Mouse (Mus musculus): Measurements from ENCODE around the gene Usp16. TPM values are rescaled to one million over a fixed set of nuclear protein-coding genes. Genes with fewer than 3 reads are reported as not detected.

The Usp16 gene
- 41.9 and 44.7 TPM in 2 replicates for polyA plus RNA-seq (2014; fragmentation: Nextera tagmentation; extraction: Ambion mirVana)

GRCm38 (mm10) chr16:87454419-87455179 lies at the start of gene Usp16:
Gene Usp16 (plus strand): TSS chr16:87454703.
- Histone ChIP-seq H3K4me3 (ENCODE audit: low read depth, low read length) (peak within 1 kb of the TSS; percentile 99), H3K4me2 (peak within 1 kb of the TSS; percentile 94), H3K27ac (ENCODE audit: low read depth, low read length) (peak within 1 kb of the TSS; percentile 92), H3K9me3 (replicated peaks; ENCODE audit: control insufficient read depth, low read length) (no peaks in the 10 kb centered on the region), H3K4me1 (ENCODE audit: control insufficient read depth, insufficient read depth, low read length) (peaks cover 6% of the 10 kb centered on the region; the same call in 1 of the 2 replicates), H3K27me3 (ENCODE audit: control insufficient read depth, insufficient read depth, low read length) (no peaks in the 10 kb centered on the region), H3K9ac (ENCODE audit: low read depth, low read length) (peak within 1 kb of the TSS; percentile 93), H3K36me3 (ENCODE audit: control insufficient read depth, insufficient read depth, low read length) (no peaks in the 10 kb centered on the region; the same call in 1 of the 2 replicates)
- peak; percentile 94 for ATAC-seq (replicated peaks; ENCODE audit: insufficient number of reproducible peaks, low FRiP score, low TSS enrichment)
- 10% methylated on average over 43 of the region's 45 CpGs for WGBS (ENCODE audit: insufficient replicate concordance)

DNA sequence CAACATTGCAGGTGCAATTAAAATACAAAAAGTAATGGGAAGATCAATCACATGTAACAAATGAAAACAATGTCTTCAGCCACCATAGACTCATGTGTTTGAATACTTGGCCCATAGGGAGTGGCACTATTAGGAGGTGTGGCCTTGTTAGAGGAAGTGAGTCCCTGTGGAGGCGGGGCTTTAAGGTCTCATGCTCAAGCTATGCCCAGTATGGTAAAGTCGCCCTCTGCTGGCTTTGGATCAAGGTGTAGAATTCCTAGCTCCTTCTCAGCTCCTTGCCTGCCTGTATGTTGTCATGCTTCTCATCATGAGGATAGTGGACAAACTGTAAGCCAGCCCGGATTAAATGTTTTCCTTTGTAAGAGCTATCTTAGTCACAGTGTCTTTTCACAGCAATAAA lies 49.5 kb upstream of the Usp16 start:
- ATAC-seq (replicated peaks; ENCODE audit: insufficient number of reproducible peaks, low FRiP score, low TSS enrichment): no peak
- H3K27me3 ChIP-seq (ENCODE audit: control insufficient read depth, insufficient read depth, low read length): no peaks in the 10 kb centered on the region
- WGBS (ENCODE audit: insufficient replicate concordance): 83% methylated on average over 3 of the region's 3 CpGs
- H3K27ac ChIP-seq (ENCODE audit: low read depth, low read length): no peak overlapping the region
- no peak overlapping the region for H3K4me3 ChIP-seq (ENCODE audit: low read depth, low read length)
- H3K4me1 ChIP-seq (ENCODE audit: control insufficient read depth, insufficient read depth, low read length): no peaks in the 10 kb centered on the region
- H3K9me3 ChIP-seq (replicated peaks; ENCODE audit: control insufficient read depth, low read length): no peaks in the 10 kb centered on the region
- no peak overlapping the region for H3K9ac ChIP-seq (ENCODE audit: low read depth, low read length)
- no peak overlapping the region for H3K4me2 ChIP-seq
- peaks cover 37% of the 10 kb centered on the region for H3K36me3 ChIP-seq (ENCODE audit: control insufficient read depth, insufficient read depth, low read length)

GRCm38 (mm10) chr16:87420662-87421061 lies 33.8 kb upstream of the Usp16 start:
- Histone ChIP-seq H3K4me1 (ENCODE audit: control insufficient read depth, insufficient read depth, low read length) (no peaks in the 10 kb centered on the region), H3K9ac (ENCODE audit: low read depth, low read length) (no peak overlapping the region), H3K36me3 (ENCODE audit: control insufficient read depth, insufficient read depth, low read length) (peaks cover 68% of the 10 kb centered on the region), H3K4me3 (ENCODE audit: low read depth, low read length) (no peak overlapping the region), H3K4me2 (no peak overlapping the region), H3K27me3 (ENCODE audit: control insufficient read depth, insufficient read depth, low read length) (no peaks in the 10 kb centered on the region), H3K27ac (ENCODE audit: low read depth, low read length) (no peak overlapping the region), H3K9me3 (replicated peaks; ENCODE audit: control insufficient read depth, low read length) (peaks cover 7% of the 10 kb centered on the region)
- no peak for ATAC-seq (replicated peaks; ENCODE audit: insufficient number of reproducible peaks, low FRiP score, low TSS enrichment)
- 95% methylated on average over 8 of the region's 8 CpGs for WGBS (ENCODE audit: insufficient replicate concordance)

DNA sequence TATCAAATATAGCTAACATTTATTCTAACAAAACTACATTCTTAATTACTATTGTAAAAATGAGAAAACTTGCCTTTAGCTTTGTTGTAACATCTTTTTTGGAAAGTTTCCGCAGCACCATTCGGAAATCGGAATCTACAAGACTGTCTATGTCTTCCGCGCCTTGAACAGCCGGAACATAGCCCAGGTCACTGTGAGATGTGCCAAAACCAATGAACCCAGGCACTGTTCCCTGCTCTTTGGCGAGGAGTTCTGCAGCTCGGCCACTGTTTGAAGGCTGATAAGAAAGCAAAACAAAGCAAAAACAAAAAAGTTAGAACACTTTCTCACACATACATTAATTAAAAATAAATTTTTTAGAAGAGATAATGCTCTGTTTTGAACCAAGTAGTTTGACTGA lies 27.0 kb upstream of the Usp16 start:
- no peak overlapping the region for H3K27ac ChIP-seq (ENCODE audit: low read depth, low read length)
- no peak overlapping the region for H3K4me3 ChIP-seq (ENCODE audit: low read depth, low read length)
- H3K36me3 ChIP-seq (ENCODE audit: control insufficient read depth, insufficient read depth, low read length): peaks cover 27% of the 10 kb centered on the region
- H3K4me2 ChIP-seq: no peak overlapping the region
- H3K27me3 ChIP-seq (ENCODE audit: control insufficient read depth, insufficient read depth, low read length): no peaks in the 10 kb centered on the region
- no peak for ATAC-seq (replicated peaks; ENCODE audit: insufficient number of reproducible peaks, low FRiP score, low TSS enrichment)
- 90% methylated on average over 8 of the region's 8 CpGs for whole genome bisulfite sequencing (ENCODE audit: insufficient replicate concordance)
- H3K9me3 ChIP-seq (replicated peaks; ENCODE audit: control insufficient read depth, low read length): no peaks in the 10 kb centered on the region
- H3K9ac ChIP-seq (ENCODE audit: low read depth, low read length): no peak overlapping the region
- 0 out of 2 replicates have a peak, but pooled peaks cover 2% of the 10 kb centered on the region for H3K4me1 ChIP-seq (ENCODE audit: control insufficient read depth, insufficient read depth, low read length)

DNA sequence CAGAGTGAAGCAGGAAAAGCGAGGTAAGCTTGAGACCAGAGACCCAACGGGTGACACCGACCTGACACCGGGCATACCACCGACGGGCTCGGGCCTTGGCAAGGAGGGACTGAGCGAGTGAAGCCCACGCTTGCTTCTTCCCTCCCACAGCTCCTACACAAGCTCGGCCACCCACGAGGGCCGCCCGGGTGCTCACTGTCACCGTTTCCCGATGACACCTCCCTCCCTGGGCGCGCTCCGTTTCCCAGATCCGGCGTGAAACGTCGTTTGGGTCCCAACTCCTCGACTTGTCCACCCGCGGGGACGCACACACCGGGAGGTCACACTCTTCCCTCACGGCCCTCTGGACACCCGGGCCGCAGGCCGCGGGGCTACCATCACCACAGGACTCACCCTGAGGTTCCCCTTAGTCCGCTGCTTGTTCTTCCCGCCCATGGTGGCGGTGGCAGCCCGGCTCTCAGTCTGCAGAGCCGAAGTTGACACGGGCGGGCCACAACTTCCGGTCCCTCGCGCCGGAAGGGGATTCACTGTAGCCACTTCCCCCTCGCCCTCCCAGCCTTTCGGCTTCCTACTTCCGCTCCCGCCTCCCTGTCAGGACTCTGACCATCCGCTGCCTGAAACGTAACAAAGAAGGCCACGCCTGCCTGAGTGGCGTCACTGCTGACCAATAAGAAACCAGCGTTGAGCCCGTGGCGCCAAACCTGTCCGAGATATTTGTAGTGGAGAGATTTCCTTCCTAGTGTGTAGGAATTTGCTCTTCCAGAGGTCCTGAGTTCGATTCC lies 22.3 kb upstream of the Usp16 start, which contains the start of gene Ltn1:
Gene Ltn1 (minus strand): TSS at position 580 of the 782 bp plus-strand sequence.
- peak within 1 kb of the TSS; percentile 92 for H3K4me3 ChIP-seq (ENCODE audit: low read depth, low read length)

DNA sequence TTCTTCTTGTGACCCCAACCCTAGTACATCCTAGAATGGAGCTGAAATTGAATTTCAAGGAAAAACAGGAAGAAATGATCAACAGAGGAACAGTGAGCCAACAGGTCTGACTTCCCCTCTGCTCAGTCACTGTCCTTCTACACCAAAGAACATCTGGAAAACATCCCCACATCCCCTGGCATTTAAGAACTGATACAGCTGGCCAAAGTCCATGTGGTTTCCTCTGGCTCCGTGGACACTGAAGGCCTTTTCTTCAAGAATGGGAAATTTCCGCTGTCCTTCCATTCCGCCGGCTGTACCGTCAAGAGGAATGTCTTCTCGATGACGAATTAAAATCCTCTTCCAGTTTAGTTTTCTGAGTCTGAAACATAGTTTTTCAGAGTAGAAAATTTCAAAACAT lies 20.2 kb upstream of the Usp16 start:
- H3K36me3 ChIP-seq (ENCODE audit: control insufficient read depth, insufficient read depth, low read length): no peaks in the 10 kb centered on the region
- no peak overlapping the region for H3K4me3 ChIP-seq (ENCODE audit: low read depth, low read length)
- ATAC-seq (replicated peaks; ENCODE audit: insufficient number of reproducible peaks, low FRiP score, low TSS enrichment): no peak
- WGBS (ENCODE audit: insufficient replicate concordance): 89% methylated on average over 7 of the region's 7 CpGs
- no peak overlapping the region for H3K27ac ChIP-seq (ENCODE audit: low read depth, low read length)
- H3K9me3 ChIP-seq (replicated peaks; ENCODE audit: control insufficient read depth, low read length): no peaks in the 10 kb centered on the region
- no peak overlapping the region for H3K4me2 ChIP-seq
- no peak overlapping the region for H3K9ac ChIP-seq (ENCODE audit: low read depth, low read length)
- 0 out of 2 replicates have a peak, but pooled peaks cover 2% of the 10 kb centered on the region for H3K4me1 ChIP-seq (ENCODE audit: control insufficient read depth, insufficient read depth, low read length)
- H3K27me3 ChIP-seq (ENCODE audit: control insufficient read depth, insufficient read depth, low read length): no peaks in the 10 kb centered on the region

More for the DNA sequence above, 22.3 kb upstream of the Usp16 start, which contains the start of gene Ltn1:
- no peaks in the 10 kb centered on the region for H3K27me3 ChIP-seq (ENCODE audit: control insufficient read depth, insufficient read depth, low read length)
- peak within 1 kb of the TSS; percentile 60; the same call in 1 of the 2 replicates for H3K27ac ChIP-seq (ENCODE audit: low read depth, low read length)
- no peaks in the 10 kb centered on the region for H3K9me3 ChIP-seq (replicated peaks; ENCODE audit: control insufficient read depth, low read length)
- H3K9ac ChIP-seq (ENCODE audit: low read depth, low read length): peak within 1 kb of the TSS; percentile 83
- ATAC-seq (replicated peaks; ENCODE audit: insufficient number of reproducible peaks, low FRiP score, low TSS enrichment): peak; percentile 97
- under 1% methylated on average over 56 of the region's 56 CpGs for WGBS (ENCODE audit: insufficient replicate concordance)
- H3K4me2 ChIP-seq: peak within 1 kb of the TSS; percentile 88
- H3K36me3 ChIP-seq (ENCODE audit: control insufficient read depth, insufficient read depth, low read length): no peaks in the 10 kb centered on the region
- H3K4me1 ChIP-seq (ENCODE audit: control insufficient read depth, insufficient read depth, low read length): 0 out of 2 replicates have a peak, but pooled peaks cover 2% of the 10 kb centered on the region

DNA sequence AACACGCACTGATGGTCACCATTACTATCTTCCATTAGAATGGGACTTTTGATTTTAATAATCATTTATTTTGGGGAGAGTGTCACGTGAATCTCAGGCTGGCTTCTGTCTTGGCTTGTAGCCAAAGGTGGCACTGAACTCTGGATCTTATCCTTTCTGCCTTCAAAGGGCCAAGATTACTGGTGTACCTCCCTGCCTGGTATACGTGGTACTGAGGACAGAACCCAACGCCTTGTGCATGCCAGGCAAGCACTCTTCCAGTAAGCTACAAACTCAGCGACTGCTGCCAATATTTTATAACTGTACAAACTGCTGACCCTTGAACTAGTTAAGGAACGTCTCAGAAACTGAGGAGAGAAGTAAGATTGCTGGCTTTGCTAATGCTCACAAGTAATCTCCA lies 19.6 kb upstream of the Usp16 start:
- Histone ChIP-seq H3K4me2 (no peak overlapping the region), H3K4me3 (ENCODE audit: low read depth, low read length) (no peak overlapping the region), H3K9ac (ENCODE audit: low read depth, low read length) (no peak overlapping the region), H3K27me3 (ENCODE audit: control insufficient read depth, insufficient read depth, low read length) (no peaks in the 10 kb centered on the region), H3K36me3 (ENCODE audit: control insufficient read depth, insufficient read depth, low read length) (no peaks in the 10 kb centered on the region), H3K4me1 (ENCODE audit: control insufficient read depth, insufficient read depth, low read length) (peaks cover 5% of the 10 kb centered on the region; the same call in 1 of the 2 replicates), H3K9me3 (replicated peaks; ENCODE audit: control insufficient read depth, low read length) (no peaks in the 10 kb centered on the region), H3K27ac (ENCODE audit: low read depth, low read length) (no peak overlapping the region)
- 81% methylated on average over 6 of the region's 6 CpGs for WGBS (ENCODE audit: insufficient replicate concordance)
- no peak for ATAC-seq (replicated peaks; ENCODE audit: insufficient number of reproducible peaks, low FRiP score, low TSS enrichment)

DNA sequence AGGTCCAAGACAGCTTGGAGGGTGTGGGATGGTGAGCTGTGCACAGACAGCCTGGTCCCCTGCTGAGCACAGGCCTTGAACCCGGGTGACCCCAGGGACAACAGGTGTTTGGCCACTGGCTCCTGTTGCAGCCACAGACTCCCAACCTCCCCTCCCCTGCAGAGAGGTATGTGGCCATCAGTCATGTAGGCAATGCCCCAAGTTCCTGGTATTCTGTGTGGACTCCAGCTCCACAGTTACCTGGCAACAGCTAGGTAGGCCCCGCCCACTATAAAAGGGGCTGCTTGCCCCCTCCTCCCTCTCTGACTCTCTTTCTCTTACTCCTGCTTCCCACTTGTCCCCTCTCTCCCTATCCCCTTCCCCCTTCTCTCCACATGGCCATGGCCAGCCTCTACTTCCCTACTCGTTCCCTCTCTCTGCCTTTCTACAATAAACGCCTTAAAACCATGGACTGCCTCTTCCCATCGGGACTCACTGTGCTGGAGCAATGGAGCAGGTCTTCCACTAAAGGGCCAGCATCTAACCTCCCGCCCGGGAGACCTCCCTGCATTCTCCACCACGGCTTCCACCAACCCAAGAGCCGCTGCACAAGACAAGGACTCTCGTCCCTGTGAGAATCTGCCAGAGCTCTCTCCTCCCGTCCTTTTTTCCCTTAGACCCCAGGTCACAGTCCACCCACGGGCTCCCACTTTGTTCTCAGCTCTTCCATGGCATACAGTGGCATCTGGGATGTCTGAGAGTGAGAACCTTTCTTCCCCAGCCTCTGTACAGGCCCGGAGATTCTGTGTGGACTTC lies 18.9 kb upstream of the Usp16 start:
- peaks cover 5% of the 10 kb centered on the region; the same call in 1 of the 2 replicates for H3K4me1 ChIP-seq (ENCODE audit: control insufficient read depth, insufficient read depth, low read length)
- H3K4me2 ChIP-seq: no peak overlapping the region
- H3K4me3 ChIP-seq (ENCODE audit: low read depth, low read length): no peak overlapping the region
- H3K27me3 ChIP-seq (ENCODE audit: control insufficient read depth, insufficient read depth, low read length): no peaks in the 10 kb centered on the region
- no peaks in the 10 kb centered on the region for H3K9me3 ChIP-seq (replicated peaks; ENCODE audit: control insufficient read depth, low read length)
- no peaks in the 10 kb centered on the region for H3K36me3 ChIP-seq (ENCODE audit: control insufficient read depth, insufficient read depth, low read length)
- WGBS (ENCODE audit: insufficient replicate concordance): 81% methylated on average over 13 of the region's 13 CpGs
- H3K9ac ChIP-seq (ENCODE audit: low read depth, low read length): no peak overlapping the region
- no peak overlapping the region for H3K27ac ChIP-seq (ENCODE audit: low read depth, low read length)
- no peak for ATAC-seq (replicated peaks; ENCODE audit: insufficient number of reproducible peaks, low FRiP score, low TSS enrichment)
